Mouse (Mus musculus) embryo, embryonic 11 days (tissue): Measurements from ENCODE around the gene A530084C06Rik.
A peak's percentile ranks its signal among the peaks of the same experiment; 100 is the strongest.

Experiments used
- DNase-seq: peaks from one replicate; pipeline ENCODE4 v3.0.0-alpha.2; 2015

The A530084C06Rik gene

DNA sequence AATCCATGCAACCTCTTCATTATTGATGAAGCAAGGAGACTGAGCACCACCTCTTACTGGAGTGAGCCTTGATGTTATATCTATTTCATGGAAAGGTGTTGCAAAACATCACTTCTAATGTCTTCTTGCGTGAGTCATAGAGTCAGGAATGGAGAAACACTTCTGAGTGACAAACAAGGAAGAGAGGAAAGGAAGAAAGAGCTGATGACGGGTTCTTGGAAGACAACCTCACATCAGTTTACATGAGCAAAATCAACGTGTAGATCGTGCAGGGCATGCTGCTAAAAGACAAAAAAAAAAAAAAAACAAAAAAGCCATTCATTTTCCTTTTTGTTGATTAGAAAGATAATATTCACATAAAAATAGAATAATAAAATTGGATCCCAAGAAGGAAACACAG, 24.4 kb downstream of the A530084C06Rik start:
- no peak for DNase-seq

DNA sequence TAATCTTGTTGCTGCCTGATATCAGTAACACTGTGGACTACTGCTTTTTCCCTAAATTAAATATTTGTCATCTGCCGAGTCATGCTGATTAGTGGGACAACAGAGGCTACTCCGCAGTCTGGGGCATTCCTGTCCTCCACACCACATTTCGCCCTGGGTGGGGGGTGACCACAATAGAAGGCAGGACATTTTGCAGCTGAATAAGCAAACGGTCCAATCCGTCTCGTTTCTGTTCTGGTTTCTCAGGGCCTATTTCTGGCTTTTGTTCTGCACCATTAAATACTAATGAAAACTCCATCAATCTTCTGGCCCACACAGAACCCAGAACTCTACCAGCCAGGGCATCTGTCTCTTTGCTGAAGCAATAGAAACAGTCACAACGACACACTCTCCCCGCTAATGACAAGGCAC, 27.5 kb downstream of the A530084C06Rik start:
- DNase-seq = peak; percentile 39

DNA sequence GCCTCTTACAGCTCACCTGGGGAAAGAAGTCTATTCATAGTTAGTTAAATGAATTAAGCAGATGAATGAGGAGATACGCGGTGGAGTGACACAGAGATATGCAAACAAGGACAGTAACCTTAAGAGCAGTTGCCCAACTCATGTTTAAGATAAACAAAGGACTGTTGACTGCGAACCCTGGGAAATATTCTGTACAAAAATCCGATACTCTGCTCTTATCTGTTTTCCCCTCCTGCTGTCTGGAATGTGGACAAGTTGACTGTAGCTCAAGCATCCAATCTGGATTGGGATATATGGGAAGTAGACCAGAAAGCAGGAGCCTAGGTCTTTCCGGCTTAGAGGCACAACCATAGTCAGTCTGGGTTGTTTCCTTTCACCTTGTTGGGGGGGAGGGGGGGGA, 27.9 kb downstream of the A530084C06Rik start:
- no peak for DNase-seq

DNA sequence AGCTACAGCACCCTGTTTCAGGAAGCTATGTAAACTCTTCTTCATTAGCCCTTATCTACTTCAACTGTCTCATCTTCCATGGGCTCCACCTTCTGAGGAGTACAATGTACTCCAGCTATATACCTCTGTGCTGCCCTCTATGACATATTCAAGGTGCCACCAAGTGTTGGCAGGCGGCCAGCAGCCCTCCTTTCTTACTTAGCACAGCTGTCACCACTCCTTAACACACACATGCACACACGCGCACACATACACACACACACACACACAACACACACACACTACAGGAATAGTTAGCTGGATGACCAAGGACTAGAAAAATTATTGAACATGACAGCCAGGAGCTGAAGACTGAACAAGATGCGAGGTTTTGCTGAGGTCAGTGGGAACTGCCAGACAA, 34.2 kb downstream of the A530084C06Rik start:
- no peak for DNase-seq

DNA sequence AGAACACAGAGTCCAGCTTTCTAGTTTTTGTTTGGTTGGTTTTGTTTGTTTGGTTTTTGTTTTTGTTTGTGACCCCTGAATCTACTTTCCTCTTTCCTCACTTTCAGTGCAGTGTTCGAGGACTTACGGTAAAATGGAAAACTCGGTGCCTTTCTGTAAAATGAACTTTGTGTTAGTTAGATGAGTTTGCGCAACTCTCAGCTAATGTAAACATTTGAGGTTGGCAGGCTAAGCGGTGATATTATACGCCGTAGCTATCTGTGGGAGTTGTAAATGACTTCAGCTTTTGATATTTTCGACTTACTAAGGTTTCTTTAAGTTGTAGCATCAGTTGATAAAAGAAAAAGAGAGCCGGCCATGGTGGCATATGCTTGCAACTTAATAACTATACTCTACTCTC, 40.2 kb downstream of the A530084C06Rik start:
- no peak for DNase-seq

DNA sequence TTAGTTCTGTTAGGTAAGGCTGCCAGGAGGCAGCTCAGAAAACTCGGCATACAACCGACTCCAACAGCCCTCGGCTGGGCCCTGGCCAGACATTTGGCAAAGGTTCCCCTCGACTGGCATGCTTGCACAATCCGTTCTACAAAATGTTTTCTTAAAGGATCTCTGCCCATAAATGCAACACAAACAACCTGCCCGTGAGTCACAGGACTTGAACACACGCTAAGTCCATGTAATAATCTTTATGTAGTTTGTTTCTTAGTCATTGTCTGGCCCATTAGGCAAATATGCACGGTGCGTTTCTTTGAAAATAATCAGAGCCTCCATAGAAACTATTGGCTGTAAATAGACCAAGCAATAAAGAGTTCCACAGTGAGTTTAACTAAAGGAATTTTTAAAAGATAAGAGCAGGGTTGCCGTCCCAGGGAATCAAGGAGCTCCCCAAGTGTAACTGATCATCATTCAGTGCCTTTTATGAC, 40.7 kb downstream of the A530084C06Rik start:
- DNase-seq = no peak

DNA sequence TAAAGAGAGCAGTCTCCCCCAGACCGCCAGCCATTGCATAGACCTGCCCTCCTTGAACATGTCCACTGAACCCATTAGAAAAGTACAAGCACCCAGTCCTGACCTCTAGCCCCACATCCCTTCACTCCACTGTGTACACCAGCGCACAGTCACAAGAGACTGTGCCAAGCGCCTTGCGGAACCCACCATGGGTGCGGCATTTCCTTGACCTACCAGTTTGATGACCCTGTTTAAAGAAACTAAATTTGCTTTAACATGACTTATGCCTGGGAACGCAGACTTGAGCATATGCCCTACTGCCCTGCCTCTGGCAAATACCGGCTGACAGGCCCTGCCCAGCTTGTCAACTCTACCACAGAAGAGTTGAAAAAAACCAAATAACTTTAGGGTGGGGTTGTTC, 43.9 kb downstream of the A530084C06Rik start:
- DNase-seq = no peak

DNA sequence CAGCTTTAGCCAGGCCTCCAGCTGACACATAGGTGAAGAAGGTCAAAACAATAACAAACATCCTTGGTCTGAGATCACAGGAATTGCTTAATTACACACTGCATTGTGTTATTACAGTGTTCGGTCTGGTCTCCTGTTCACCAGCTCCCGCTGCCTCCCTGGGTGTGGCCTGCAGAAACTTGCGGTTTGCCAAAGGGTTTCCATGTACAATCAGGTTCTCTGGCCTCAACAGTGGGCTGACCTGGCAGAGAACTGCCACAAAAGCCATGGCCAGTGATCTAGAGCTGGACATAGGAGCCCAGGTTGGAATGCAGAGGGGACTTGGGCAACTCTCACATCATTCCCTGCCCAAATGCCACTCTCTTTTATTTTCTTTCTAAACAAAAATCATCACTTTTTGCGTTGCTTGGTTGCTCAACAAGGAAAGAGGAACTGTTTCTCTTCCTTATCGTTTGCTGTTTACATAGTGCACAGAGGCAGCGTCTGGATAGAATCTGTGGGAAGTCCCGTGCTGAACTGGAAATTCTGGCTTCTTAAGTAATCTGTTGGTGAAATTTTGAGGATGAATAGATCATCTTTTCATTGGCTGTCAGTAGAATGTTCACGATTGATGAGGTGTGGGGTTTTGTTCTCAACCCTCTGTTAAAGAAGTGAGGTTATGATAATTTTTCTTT, 52.5 kb downstream of the A530084C06Rik start:
- DNase-seq = no peak
